Mouse (Mus musculus) brown adipose tissue, adult 24 weeks (tissue): ENCODE measurements at regions not wholly inside any gene's neighbourhood (a gene's known extent, or its start where the extent isn't known, plus 50 kb on each side); places are given as distances from the start of the nearest gene placed in this dataset.
A peak's percentile ranks its signal among the peaks of the same experiment; 100 is the strongest.

Experiments used
- H3K27ac ChIP-seq: fragments of 200-500 bp; replicated peaks from 2 replicates; pipeline ENCODE4 v1.5.1; 2012; ENCODE audit warnings: low read depth, mild to moderate bottlenecking, low read length
- H3K4me1 ChIP-seq: fragments of 200-500 bp; 2 replicates; pipeline ENCODE4 v1.6.1; 2012; ENCODE audit warnings: low read length, mixed read lengths; ENCODE audit not compliant: control insufficient read depth, insufficient read depth, insufficient read length
- H3K4me3 ChIP-seq: fragments of 200-500 bp; 2 replicates; pipeline ENCODE4 v1.5.1; 2012; ENCODE audit warnings: low read depth, mild to moderate bottlenecking, low read length, moderate library complexity; ENCODE audit not compliant: insufficient read depth

DNA sequence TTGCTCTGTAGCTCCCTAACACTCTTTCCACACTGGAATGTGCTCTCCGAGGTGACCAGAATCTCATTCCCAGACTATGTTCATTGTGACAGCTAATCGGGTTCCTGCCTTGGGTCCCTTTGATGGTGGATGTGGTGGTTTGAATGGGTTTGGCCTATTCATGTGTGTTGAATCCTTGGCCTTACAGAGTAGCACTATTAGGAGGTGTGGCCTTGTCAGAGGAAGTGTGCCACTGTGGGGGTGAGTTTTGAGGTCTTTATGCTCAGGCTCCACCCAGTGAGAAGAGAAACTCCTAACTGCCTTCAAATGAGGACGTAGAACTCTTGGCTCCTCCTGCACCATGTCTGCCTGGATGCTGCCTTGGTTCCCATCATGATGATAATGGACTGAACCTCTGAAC lies 232.8 kb downstream of the Sipa1l2 start:
- H3K4me3 ChIP-seq, result no peak overlapping the region
- no peak overlapping the region for H3K27ac ChIP-seq
- 0 out of 2 replicates have a peak, but pooled peaks cover 5% of the 10 kb centered on the region for H3K4me1 ChIP-seq

DNA sequence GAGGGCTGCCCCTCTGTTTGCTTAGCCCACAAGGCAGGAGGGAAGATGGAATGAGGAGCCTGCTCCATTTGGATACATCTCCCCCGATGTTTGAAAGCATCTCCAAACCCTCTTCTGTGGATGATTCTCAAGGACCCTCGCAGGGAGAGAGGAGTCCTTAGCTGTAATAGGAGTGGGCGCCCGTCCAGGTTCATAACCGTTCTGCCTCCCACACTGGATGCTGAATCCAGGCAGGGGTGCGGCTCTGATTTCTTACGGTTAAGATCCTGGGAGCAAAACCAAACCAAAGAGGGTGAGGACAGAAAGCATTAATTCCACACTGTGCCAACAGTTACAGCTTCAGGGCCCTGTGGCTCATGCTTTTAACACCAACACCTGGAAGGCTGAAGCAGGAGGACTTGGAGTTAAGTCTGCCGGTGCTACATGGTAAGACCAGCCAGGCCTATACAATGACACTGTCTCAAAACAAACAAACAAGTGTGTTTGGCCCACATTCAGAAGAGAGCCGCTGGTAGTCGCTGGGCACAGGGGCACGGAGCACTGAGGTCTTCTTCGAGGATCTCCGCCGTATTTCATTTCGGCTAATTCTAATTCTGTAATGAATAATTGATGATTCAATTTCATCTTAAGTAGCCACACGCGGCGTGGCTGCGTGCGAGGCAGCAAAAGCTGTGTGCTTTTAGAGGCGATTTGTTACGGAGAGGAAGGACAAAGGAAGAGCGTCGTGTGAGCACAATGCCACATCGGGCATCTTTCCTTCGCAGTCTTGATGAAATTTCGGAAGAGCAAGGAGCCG lies 233.8 kb downstream of the Sipa1l2 start:
- no peaks in the 10 kb centered on the region for H3K4me1 ChIP-seq
- no peak overlapping the region for H3K4me3 ChIP-seq
- no peak overlapping the region for H3K27ac ChIP-seq

DNA sequence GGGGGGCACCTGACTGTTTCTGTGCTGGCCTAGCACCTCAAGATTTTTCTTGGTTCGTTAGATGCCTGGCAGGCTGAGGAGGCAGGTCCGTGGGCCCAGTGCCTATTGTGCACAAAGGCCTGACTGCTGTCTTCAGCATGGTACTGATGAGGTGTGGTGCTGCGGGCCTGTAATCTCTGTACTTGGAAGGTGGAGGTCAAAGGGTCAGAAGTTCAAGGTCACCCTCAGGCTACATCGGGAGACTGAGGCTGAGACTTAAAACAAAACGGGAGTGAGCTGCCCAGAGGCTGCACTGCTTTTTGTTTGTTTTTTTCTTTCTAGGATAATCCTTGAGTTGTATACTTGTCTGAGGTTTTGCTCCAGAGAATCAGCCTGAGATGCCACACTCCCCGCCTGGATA lies 234.4 kb downstream of the Sipa1l2 start:
- Histone ChIP-seq H3K27ac (no peak overlapping the region), H3K4me3 (no peak overlapping the region), H3K4me1 (no peaks in the 10 kb centered on the region)

DNA sequence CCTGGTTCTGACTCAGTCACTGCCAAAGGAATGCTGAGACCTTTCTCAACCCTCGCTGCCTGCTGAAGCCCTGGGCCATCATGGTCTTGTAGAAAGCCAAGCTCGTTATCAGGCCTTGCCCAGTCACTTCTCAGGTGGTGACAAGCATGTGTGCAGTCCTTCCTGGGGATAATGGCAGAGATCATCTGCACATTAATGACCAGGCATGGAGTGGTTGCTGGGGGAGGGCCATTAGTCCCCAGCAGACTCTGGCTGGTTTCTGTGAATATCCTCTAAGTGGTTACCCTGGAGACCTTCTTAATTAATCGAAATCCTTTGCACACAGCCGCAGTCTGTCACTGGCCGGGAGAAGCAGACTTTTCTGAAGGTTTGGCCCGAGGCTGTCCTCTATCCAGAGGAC lies 239.0 kb downstream of the Sipa1l2 start:
- Histone ChIP-seq H3K4me1 (peaks cover 21% of the 10 kb centered on the region; the same call in 1 of the 2 replicates), H3K27ac (no peak overlapping the region)

DNA sequence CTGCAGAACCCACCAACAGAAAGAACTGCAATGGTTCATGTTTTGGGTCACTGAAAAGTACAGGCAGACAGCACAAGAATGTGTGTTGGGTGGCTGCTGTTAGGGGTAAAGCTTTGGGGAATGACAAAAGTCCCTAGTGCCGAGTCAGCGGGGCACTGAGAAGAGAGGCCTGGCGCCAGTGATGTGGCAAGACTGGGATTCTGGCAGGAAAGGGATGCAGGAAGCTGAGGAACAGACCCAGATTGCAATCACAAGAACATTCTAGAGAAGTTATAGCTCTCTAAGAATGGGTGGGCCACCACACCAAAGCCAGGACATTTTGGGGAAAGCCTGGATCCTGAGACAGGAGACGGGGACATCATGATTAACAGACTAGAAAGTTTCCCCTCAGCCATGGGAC lies 241.0 kb downstream of the Sipa1l2 start:
- Histone ChIP-seq H3K27ac (0 out of 2 replicates have a peak overlapping the region, but pooled peaks have one; percentile 26), H3K4me1 (peaks cover 21% of the 10 kb centered on the region; the same call in 1 of the 2 replicates), H3K4me3 (no peak overlapping the region)

More for the DNA sequence above, 239.0 kb downstream of the Sipa1l2 start:
- no peak overlapping the region for H3K4me3 ChIP-seq

DNA sequence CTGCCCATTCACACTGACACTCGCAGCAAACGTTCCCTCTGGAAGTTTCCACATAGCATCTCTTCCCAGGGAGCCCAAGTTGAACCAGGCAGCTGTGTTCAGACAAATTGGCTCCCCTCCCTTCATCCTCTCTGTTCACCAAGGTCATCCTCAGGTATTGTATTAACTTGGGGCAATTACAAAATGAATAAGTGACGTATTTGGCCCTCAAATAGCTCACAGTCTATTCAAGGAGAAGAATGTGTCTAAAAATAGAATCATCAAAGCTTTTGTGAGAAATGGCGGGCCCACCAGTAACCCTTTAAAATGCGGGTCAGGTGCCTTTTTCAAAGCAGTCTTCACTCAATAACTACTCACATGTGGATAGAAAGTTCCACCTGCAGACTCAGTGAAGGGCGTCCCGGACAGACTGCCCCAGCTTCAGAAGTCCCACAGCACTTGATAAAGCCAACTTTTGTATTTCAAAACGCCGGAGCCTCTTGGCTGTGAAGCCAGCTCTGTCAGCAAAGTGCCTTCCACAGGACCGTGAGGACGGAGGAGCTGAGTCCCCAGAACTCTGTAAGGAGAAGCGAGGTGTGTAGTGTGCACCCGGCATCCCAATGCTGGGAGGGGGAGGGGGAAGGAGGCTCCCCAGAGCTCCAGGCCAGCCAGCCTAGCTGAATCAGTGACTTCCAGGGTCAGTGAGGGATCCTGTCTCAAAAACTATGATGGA lies 241.9 kb downstream of the Sipa1l2 start:
- H3K4me3 ChIP-seq, result no peak overlapping the region
- peak overlapping the region; percentile 36; the same call in 1 of the 2 replicates for H3K27ac ChIP-seq
- peaks cover 21% of the 10 kb centered on the region; the same call in 1 of the 2 replicates for H3K4me1 ChIP-seq

DNA sequence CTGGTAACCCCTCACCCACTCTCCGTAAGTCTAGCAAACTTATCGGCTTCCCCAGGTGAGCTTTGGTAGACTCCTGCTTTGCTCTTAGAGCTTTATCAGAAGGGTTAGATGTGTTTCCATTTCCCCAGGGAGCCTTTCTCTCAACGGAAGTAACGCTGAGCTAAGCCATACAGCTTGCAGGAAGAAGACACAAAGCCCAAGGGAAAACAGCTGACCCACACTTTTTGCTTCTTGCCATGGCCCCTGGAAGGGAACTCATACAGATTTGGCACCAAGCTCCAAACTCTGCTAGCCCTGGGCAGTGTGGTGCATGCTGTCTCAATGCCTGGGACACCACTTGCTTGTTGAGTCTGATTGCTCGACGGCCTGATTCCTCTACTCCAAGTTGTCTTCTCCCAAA lies 242.6 kb downstream of the Sipa1l2 start:
- Histone ChIP-seq H3K4me1 (peaks cover 21% of the 10 kb centered on the region; the same call in 1 of the 2 replicates), H3K4me3 (no peak overlapping the region), H3K27ac (0 out of 2 replicates have a peak overlapping the region, but pooled peaks have one; percentile 10)

DNA sequence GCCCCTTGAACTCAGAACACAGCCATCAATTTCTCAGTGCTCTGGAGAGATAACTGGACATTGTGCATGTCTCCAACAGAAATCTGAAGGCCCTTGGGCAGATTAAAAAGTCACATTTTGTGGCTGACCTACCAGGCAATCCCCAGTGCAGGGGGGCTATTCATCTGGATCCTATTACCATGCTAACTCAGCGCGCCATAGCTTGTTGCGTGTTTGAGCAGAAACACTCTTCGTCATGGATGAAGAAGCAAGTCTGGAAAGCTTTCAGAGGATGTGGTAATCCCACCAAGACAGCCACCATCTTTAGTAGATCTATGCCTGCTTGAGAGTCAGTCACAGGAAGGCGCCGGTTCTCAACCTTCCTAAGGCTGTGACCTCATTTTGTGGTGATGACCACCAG lies 243.9 kb downstream of the Sipa1l2 start:
- Histone ChIP-seq H3K4me1 (peaks cover 21% of the 10 kb centered on the region; the same call in 1 of the 2 replicates), H3K27ac (no peak overlapping the region), H3K4me3 (no peak overlapping the region)

DNA sequence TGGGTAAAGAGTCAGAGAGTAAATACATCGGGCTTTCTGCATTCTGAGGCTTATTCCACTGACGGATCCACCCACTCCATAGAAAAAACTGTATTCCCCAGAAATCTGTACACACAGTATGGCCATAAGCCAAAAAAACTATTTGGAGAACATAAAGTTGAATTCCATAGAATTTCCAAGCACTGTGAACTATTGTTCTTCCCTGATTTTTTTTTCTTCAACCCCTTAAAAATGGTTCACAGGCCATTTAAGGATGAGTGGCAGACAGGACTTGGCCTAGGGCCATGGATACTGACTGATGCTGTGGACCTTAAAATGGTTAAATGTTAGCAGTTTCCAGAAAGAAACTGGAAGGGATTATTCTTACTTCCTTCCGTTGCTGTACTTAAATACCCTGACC lies 247.0 kb downstream of the Sipa1l2 start:
- no peak overlapping the region for H3K27ac ChIP-seq
- peaks cover 9% of the 10 kb centered on the region; the same call in 1 of the 2 replicates for H3K4me1 ChIP-seq
- H3K4me3 ChIP-seq, result no peak overlapping the region

DNA sequence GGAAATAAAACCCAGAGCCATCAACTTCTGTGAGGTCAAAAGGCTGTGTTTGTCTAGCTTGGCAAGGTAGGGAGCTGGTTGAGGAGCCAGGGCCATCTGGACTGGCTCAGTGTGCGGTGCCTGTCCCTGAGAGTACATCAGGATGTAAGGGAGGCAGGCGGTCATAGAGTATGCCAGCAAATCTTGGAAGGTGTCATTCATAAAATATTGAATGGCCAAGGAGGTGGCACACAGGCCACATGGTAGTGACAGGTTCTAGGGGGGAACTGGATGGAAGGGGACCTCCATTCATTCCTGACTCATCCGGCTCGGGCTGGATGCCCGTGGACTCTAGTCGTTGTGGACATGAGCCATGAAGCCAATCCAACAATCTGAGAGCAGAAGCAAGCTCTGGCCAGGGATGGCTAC lies 252.0 kb downstream of the Sipa1l2 start:
- H3K4me3 ChIP-seq, result no peak overlapping the region
- no peaks in the 10 kb centered on the region for H3K4me1 ChIP-seq
- H3K27ac ChIP-seq, result no peak overlapping the region

DNA sequence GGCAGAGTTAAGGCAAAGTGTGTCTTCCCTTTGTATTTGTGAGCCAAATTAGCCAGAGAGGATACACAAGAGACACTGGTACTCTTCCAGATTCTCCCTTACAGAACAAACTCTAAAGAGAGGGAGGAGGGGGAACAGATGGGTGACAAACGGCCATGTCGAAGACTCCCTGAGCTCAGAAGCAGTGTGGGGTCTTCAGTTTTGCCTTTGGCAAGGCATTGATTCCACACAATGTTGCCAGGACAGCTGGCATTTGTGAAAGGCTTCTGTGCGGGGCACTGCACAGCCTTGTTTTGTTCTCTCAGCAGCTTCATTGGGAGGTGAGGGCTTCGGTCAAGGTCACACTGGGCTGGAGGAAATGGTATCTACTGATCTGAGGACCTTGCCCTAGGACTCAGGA lies 253.9 kb downstream of the Sipa1l2 start:
- Histone ChIP-seq H3K4me1 (no peaks in the 10 kb centered on the region), H3K4me3 (no peak overlapping the region), H3K27ac (no peak overlapping the region)

DNA sequence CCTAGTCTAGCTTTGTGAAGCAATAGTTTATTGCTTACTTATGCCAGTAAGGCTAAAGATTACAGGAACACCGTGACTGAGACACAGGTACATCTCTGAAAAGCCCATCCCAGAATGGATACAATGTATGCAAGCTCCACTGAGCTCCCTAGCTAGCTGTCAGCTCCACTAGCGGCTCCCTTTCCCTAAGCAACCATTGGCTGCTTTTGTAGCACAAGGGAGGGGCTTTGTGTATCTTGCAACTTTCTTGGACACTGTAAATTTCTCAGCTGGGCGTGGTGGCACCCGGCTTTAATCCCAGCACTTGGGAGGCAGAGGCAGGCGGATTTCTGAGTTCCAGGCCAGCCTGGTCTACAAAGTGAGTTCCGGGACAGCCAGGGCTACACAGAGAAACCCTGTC lies 254.6 kb downstream of the Sipa1l2 start:
- Histone ChIP-seq H3K4me1 (no peaks in the 10 kb centered on the region), H3K4me3 (no peak overlapping the region), H3K27ac (no peak overlapping the region)

DNA sequence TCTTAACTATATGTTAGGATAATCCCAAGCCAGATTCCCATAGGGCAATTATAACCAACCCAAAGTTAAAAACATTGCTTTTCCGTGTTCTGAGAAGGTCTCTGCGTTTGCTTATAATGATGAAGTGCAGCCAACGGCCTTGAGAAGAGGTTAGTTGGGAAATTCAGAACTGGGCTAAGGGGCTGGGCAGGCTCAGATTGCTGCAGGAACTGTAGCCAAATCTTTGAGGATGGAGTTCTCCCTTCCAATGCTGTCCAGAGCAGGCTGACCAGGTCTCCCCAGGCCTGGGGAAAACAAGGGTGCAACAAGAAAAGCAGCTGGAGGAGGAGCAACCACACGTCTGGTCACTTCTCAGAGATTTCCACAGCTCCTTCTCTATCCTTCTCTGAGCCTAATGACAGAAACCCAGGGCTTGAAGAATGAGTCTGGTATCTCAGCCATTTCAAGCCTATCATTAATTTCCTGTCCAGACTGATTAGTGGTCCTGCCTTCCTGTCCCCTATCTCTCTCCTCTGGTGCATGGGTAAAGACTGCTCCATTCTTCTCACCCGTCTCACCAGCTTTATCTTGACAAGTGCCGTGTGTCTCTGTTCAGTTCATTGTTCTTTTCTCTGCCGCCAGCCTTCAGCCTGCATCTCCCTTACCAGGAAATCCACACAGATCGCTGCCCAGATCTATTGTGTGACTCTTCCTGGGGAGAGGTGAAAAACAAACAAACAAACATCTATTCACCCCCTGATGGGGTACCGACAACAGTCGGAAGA lies 255.2 kb downstream of the Sipa1l2 start:
- no peaks in the 10 kb centered on the region for H3K4me1 ChIP-seq
- no peak overlapping the region for H3K4me3 ChIP-seq
- H3K27ac ChIP-seq, result no peak overlapping the region

DNA sequence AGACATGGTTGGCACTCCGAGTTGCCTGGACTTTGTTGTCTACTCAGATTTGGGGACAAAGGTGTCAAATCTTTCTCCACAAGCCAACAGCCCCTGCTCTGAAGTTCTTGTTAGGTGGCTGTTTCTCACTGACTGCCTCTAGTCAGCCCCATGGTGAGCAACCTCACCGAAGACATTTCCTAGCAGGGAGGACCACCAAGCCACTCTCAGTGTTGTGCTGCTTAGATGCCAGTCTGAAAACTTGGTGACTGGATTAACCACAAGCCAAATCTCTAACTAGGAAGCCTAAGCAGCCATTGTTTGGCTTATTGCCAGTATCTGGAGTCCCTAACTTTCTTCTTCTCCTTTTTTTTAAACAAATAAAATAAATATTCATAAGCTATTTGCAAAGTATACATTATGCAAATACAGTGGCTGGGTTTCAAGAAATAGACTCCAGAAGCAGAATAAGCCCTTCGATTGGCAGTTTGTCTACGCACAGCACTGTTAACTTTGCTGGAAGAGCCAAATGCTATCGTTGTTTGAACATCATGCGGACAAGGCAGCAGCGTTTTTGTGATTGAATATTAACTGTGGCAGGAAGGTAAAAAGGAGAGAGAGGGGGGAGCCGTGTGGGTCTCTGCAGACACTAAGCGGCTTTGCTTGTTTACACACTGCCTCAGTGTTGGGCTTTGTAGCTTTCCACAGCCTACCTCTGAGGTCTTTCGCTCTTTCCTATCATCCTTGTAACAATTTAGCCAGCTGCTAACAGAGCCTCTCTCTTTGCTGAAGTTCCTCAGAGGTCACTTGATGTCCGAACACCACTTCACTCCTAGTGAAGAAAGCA lies 257.4 kb downstream of the Disc1 start:
- H3K4me1 ChIP-seq, result no peaks in the 10 kb centered on the region
- H3K4me3 ChIP-seq, result no peak overlapping the region
- no peak overlapping the region for H3K27ac ChIP-seq
